Mouse (Mus musculus): ENCODE data around the gene Daglb. TPM values are rescaled to one million over a fixed set of nuclear protein-coding genes. Genes with fewer than 3 reads are reported as not detected.

The Daglb gene
- polyA plus RNA-seq, 1 experiment from 2014 or later, result 22.8 TPM

- Histone ChIP-seq H3K36me3 (ENCODE audit: control insufficient read depth, insufficient read depth, low read length) (peaks cover 10% of the 10 kb centered on the region; the same call in 1 of the 2 replicates), H3K27ac (ENCODE audit: low read length) (no peak overlapping the region), H3K4me3 (ENCODE audit: low read depth, low read length) (no peak overlapping the region), H3K9me3 (replicated peaks; ENCODE audit: control insufficient read depth, low read length, poor library complexity, severe bottlenecking) (no peaks in the 10 kb centered on the region), H3K4me1 (ENCODE audit: control insufficient read depth, insufficient read depth, low read length) (0 out of 2 replicates have a peak, but pooled peaks cover 3% of the 10 kb centered on the region), H3K9ac (ENCODE audit: low read depth, low read length) (no peak overlapping the region), H3K27me3 (ENCODE audit: control insufficient read depth, insufficient read depth, low read depth, low read length) (no peaks in the 10 kb centered on the region), H3K4me2 (ENCODE audit: low read length) (no peak overlapping the region)
- ATAC-seq, result no peak
- 84% methylated on average over 8 of the region's 8 CpGs for WGBS
These were observed 40.7 kb downstream of the Daglb start for GRCm38 (mm10) chr5:143505056-143505455.

GRCm38 (mm10) chr5:143505545-143505944, 41.2 kb downstream of the Daglb start:
- Histone ChIP-seq H3K4me3 (ENCODE audit: low read depth, low read length) (no peak overlapping the region), H3K27ac (ENCODE audit: low read length) (no peak overlapping the region), H3K9ac (ENCODE audit: low read depth, low read length) (no peak overlapping the region), H3K9me3 (replicated peaks; ENCODE audit: control insufficient read depth, low read length, poor library complexity, severe bottlenecking) (no peaks in the 10 kb centered on the region), H3K36me3 (ENCODE audit: control insufficient read depth, insufficient read depth, low read length) (peaks cover 10% of the 10 kb centered on the region; the same call in 1 of the 2 replicates), H3K4me2 (ENCODE audit: low read length) (no peak overlapping the region), H3K4me1 (ENCODE audit: control insufficient read depth, insufficient read depth, low read length) (0 out of 2 replicates have a peak, but pooled peaks cover 3% of the 10 kb centered on the region), H3K27me3 (ENCODE audit: control insufficient read depth, insufficient read depth, low read depth, low read length) (no peaks in the 10 kb centered on the region)
- ATAC-seq, result no peak
- WGBS, result 91% methylated on average over 7 of the region's 7 CpGs

GRCm38 (mm10) chr5:143509294-143509693, 44.9 kb downstream of the Daglb start:
- Histone ChIP-seq H3K4me3 (ENCODE audit: low read depth, low read length) (no peak overlapping the region), H3K27me3 (ENCODE audit: control insufficient read depth, insufficient read depth, low read depth, low read length) (no peaks in the 10 kb centered on the region), H3K36me3 (ENCODE audit: control insufficient read depth, insufficient read depth, low read length) (peaks cover 19% of the 10 kb centered on the region), H3K4me2 (ENCODE audit: low read length) (no peak overlapping the region), H3K9ac (ENCODE audit: low read depth, low read length) (no peak overlapping the region), H3K27ac (ENCODE audit: low read length) (no peak overlapping the region), H3K4me1 (ENCODE audit: control insufficient read depth, insufficient read depth, low read length) (0 out of 2 replicates have a peak, but pooled peaks cover 3% of the 10 kb centered on the region), H3K9me3 (replicated peaks; ENCODE audit: control insufficient read depth, low read length, poor library complexity, severe bottlenecking) (no peaks in the 10 kb centered on the region)
- WGBS, result 91% methylated on average over 9 of the region's 9 CpGs
- no peak for ATAC-seq

- WGBS, result 82% methylated on average over 11 of the region's 11 CpGs
- H3K4me3 ChIP-seq (ENCODE audit: low read depth, low read length), result no peak overlapping the region
- H3K9ac ChIP-seq (ENCODE audit: low read depth, low read length), result no peak overlapping the region
- H3K9me3 ChIP-seq (replicated peaks; ENCODE audit: control insufficient read depth, low read length, poor library complexity, severe bottlenecking), result no peaks in the 10 kb centered on the region
- H3K27ac ChIP-seq (ENCODE audit: low read length), result no peak overlapping the region
- H3K27me3 ChIP-seq (ENCODE audit: control insufficient read depth, insufficient read depth, low read depth, low read length), result no peaks in the 10 kb centered on the region
- no peak overlapping the region for H3K4me2 ChIP-seq (ENCODE audit: low read length)
- no peak for ATAC-seq
- H3K36me3 ChIP-seq (ENCODE audit: control insufficient read depth, insufficient read depth, low read length), result peaks cover 19% of the 10 kb centered on the region
- H3K4me1 ChIP-seq (ENCODE audit: control insufficient read depth, insufficient read depth, low read length), result 0 out of 2 replicates have a peak, but pooled peaks cover 3% of the 10 kb centered on the region
These were observed 45.4 kb downstream of the Daglb start for GRCm38 (mm10) chr5:143509737-143510136.

- WGBS, result 90% methylated on average over 4 of the region's 4 CpGs
- H3K27me3 ChIP-seq (ENCODE audit: control insufficient read depth, insufficient read depth, low read depth, low read length), result no peaks in the 10 kb centered on the region
- 0 out of 2 replicates have a peak, but pooled peaks cover 3% of the 10 kb centered on the region for H3K4me1 ChIP-seq (ENCODE audit: control insufficient read depth, insufficient read depth, low read length)
- no peak overlapping the region for H3K4me2 ChIP-seq (ENCODE audit: low read length)
- no peaks in the 10 kb centered on the region for H3K9me3 ChIP-seq (replicated peaks; ENCODE audit: control insufficient read depth, low read length, poor library complexity, severe bottlenecking)
- H3K9ac ChIP-seq (ENCODE audit: low read depth, low read length), result no peak overlapping the region
- H3K4me3 ChIP-seq (ENCODE audit: low read depth, low read length), result no peak overlapping the region
- peaks cover 23% of the 10 kb centered on the region for H3K36me3 ChIP-seq (ENCODE audit: control insufficient read depth, insufficient read depth, low read length)
- H3K27ac ChIP-seq (ENCODE audit: low read length), result no peak overlapping the region
- ATAC-seq, result no peak
These were observed 47.2 kb downstream of the Daglb start for GRCm38 (mm10) chr5:143511577-143511976.

GRCm38 (mm10) chr5:143512305-143512704, 47.9 kb downstream of the Daglb start:
- ATAC-seq, result no peak
- no peaks in the 10 kb centered on the region for H3K9me3 ChIP-seq (replicated peaks; ENCODE audit: control insufficient read depth, low read length, poor library complexity, severe bottlenecking)
- H3K4me1 ChIP-seq (ENCODE audit: control insufficient read depth, insufficient read depth, low read length), result 0 out of 2 replicates have a peak, but pooled peaks cover 3% of the 10 kb centered on the region
- H3K27me3 ChIP-seq (ENCODE audit: control insufficient read depth, insufficient read depth, low read depth, low read length), result no peaks in the 10 kb centered on the region
- H3K4me2 ChIP-seq (ENCODE audit: low read length), result no peak overlapping the region
- WGBS, result 95% methylated on average over 4 of the region's 4 CpGs
- no peak overlapping the region for H3K9ac ChIP-seq (ENCODE audit: low read depth, low read length)
- peaks cover 25% of the 10 kb centered on the region for H3K36me3 ChIP-seq (ENCODE audit: control insufficient read depth, insufficient read depth, low read length)
- H3K27ac ChIP-seq (ENCODE audit: low read length), result no peak overlapping the region
- H3K4me3 ChIP-seq (ENCODE audit: low read depth, low read length), result no peak overlapping the region

- Histone ChIP-seq H3K9ac (ENCODE audit: low read depth, low read length) (no peak overlapping the region), H3K4me3 (ENCODE audit: low read depth, low read length) (no peak overlapping the region), H3K4me2 (ENCODE audit: low read length) (no peak overlapping the region), H3K27me3 (ENCODE audit: control insufficient read depth, insufficient read depth, low read depth, low read length) (no peaks in the 10 kb centered on the region), H3K9me3 (replicated peaks; ENCODE audit: control insufficient read depth, low read length, poor library complexity, severe bottlenecking) (no peaks in the 10 kb centered on the region), H3K36me3 (ENCODE audit: control insufficient read depth, insufficient read depth, low read length) (peaks cover 25% of the 10 kb centered on the region), H3K27ac (ENCODE audit: low read length) (no peak overlapping the region), H3K4me1 (ENCODE audit: control insufficient read depth, insufficient read depth, low read length) (no peaks in the 10 kb centered on the region)
- WGBS, result 94% methylated on average over 5 of the region's 5 CpGs
- no peak for ATAC-seq
These were observed 50.5 kb downstream of the Daglb start for GRCm38 (mm10) chr5:143514878-143515277.

- no peak for ATAC-seq
- 96% methylated on average over 11 of the region's 11 CpGs for WGBS
- Histone ChIP-seq H3K9ac (ENCODE audit: low read depth, low read length) (no peak overlapping the region), H3K27me3 (ENCODE audit: control insufficient read depth, insufficient read depth, low read depth, low read length) (no peaks in the 10 kb centered on the region), H3K27ac (ENCODE audit: low read length) (no peak overlapping the region), H3K9me3 (replicated peaks; ENCODE audit: control insufficient read depth, low read length, poor library complexity, severe bottlenecking) (no peaks in the 10 kb centered on the region), H3K4me3 (ENCODE audit: low read depth, low read length) (no peak overlapping the region), H3K4me1 (ENCODE audit: control insufficient read depth, insufficient read depth, low read length) (no peaks in the 10 kb centered on the region), H3K36me3 (ENCODE audit: control insufficient read depth, insufficient read depth, low read length) (peaks cover 19% of the 10 kb centered on the region), H3K4me2 (ENCODE audit: low read length) (no peak overlapping the region)
These were observed 52.6 kb downstream of the Daglb start for GRCm38 (mm10) chr5:143517005-143517404.

GRCm38 (mm10) chr5:143517436-143517835, 53.1 kb downstream of the Daglb start:
- no peaks in the 10 kb centered on the region for H3K27me3 ChIP-seq (ENCODE audit: control insufficient read depth, insufficient read depth, low read depth, low read length)
- H3K9ac ChIP-seq (ENCODE audit: low read depth, low read length), result no peak overlapping the region
- H3K27ac ChIP-seq (ENCODE audit: low read length), result no peak overlapping the region
- 85% methylated on average over 6 of the region's 6 CpGs for whole genome bisulfite sequencing
- H3K4me3 ChIP-seq (ENCODE audit: low read depth, low read length), result no peak overlapping the region
- no peak for ATAC-seq
- H3K9me3 ChIP-seq (replicated peaks; ENCODE audit: control insufficient read depth, low read length, poor library complexity, severe bottlenecking), result no peaks in the 10 kb centered on the region
- peaks cover 16% of the 10 kb centered on the region for H3K36me3 ChIP-seq (ENCODE audit: control insufficient read depth, insufficient read depth, low read length)
- H3K4me1 ChIP-seq (ENCODE audit: control insufficient read depth, insufficient read depth, low read length), result no peaks in the 10 kb centered on the region
- H3K4me2 ChIP-seq (ENCODE audit: low read length), result no peak overlapping the region

Measured in midbrain, embryonic 16.5 days (tissue).